In the genomic region with DNA sequence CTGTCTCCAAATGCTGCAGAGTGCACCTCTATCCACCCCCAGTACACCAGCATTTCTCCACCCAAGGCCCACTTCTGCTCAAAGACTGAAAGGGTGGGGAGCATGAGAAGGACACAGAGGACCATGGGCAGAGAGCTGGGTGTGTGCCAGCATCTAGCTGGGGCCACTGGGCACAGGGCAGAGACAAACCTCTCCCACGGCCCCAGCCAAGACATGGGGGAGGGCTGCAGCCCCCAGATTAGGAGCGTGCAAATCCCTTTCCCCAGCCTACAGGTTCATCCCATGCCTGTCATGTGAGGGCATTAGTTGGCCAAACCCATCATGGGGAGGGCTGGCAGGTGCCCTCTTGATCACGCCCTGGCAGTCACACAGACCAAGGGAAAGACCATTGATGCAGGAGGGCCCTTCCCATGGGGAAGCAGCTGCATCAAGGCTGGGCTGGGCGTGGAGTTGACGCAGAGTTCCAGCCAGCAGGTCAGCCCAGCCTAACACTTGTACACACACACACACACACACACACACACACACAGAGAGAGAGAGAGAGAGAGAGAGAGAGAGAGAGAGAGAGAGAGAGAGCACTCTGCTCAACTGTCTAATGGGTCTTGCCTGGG, we compare ENCODE assay signal across 20 mouse cellular contexts. TPM values are rescaled to one million over a fixed set of nuclear protein-coding genes. Genes with fewer than 3 reads are reported as not detected.
DNase-seq lines count a peak whose midpoint lies in the region; ATAC-seq and TF ChIP-seq lines count a peak whose summit lies in the region.
"Had no signal": no experiment of that assay in that cellular context is flagged by ENCODE, and none has a peak within 500 bp of the region (broad histone marks: within the 10 kb centered on the region; RNA-seq: fewer than 3 reads in every experiment).

No protein-coding gene starts in this region.

- H3K27ac ChIP-seq in forebrain, embryonic 14.5 days (ENCODE audit: low read depth, low read length) = no peak overlapping the region
- no peak overlapping the region for H3K27ac ChIP-seq in forebrain, embryonic 11.5 days (ENCODE audit: low read depth, low read length)
- no peak overlapping the region for H3K27ac ChIP-seq in hindbrain, embryonic 15.5 days (replicated peaks)
- no peak overlapping the region for H3K27ac ChIP-seq in hindbrain, embryonic 10.5 days
- no peak overlapping the region for H3K27ac ChIP-seq in neural tube, embryonic 12.5 days
- H3K27ac ChIP-seq in stomach, postnatal 0 days (replicated peaks) = 0 out of 2 replicates have a peak overlapping the region, but pooled peaks have one; percentile 24
- H3K27ac ChIP-seq: limb, embryonic 13.5 days; liver, embryonic 12.5 days had no signal

- TF ChIP-seq CTCF in stomach, postnatal 0 days (IDR thresholded peaks at IDR 0.05; ENCODE audit: low read depth) = no peak

- no peaks in the 10 kb centered on the region for H3K36me3 ChIP-seq in forebrain, embryonic 14.5 days (ENCODE audit: control insufficient read depth, insufficient read depth, low read length)
- no peaks in the 10 kb centered on the region for H3K36me3 ChIP-seq in forebrain, embryonic 11.5 days (ENCODE audit: control insufficient read depth, insufficient read depth, low read length)
- no peaks in the 10 kb centered on the region for H3K36me3 ChIP-seq in hindbrain, embryonic 15.5 days
- H3K36me3 ChIP-seq in hindbrain, embryonic 10.5 days = no peaks in the 10 kb centered on the region
- no peaks in the 10 kb centered on the region for H3K36me3 ChIP-seq in neural tube, embryonic 12.5 days
- H3K36me3 ChIP-seq in stomach, postnatal 0 days (ENCODE audit: control insufficient read depth, insufficient read depth, low read length) = no peaks in the 10 kb centered on the region
- H3K36me3 ChIP-seq: limb, embryonic 13.5 days; liver, embryonic 12.5 days had no signal

- no peak overlapping the region for H3K4me2 ChIP-seq in forebrain, embryonic 14.5 days (ENCODE audit: low read length)
- H3K4me2 ChIP-seq in forebrain, embryonic 11.5 days (ENCODE audit: low read depth, low read length, severe bottlenecking) = no peak overlapping the region
- no peak overlapping the region for H3K4me2 ChIP-seq in hindbrain, embryonic 15.5 days
- H3K4me2 ChIP-seq in neural tube, embryonic 12.5 days (replicated peaks) = 0 out of 2 replicates have a peak overlapping the region, but pooled peaks have one; percentile 9
- no peak overlapping the region for H3K4me2 ChIP-seq in stomach, postnatal 0 days (replicated peaks; ENCODE audit: low read depth)
- H3K4me2 ChIP-seq: heart, embryonic 11.5 days; limb, embryonic 13.5 days; liver, embryonic 12.5 days had no signal

- peaks cover 4% of the 10 kb centered on the region; the same call in 1 of the 2 replicates for H3K27me3 ChIP-seq in forebrain, embryonic 14.5 days (replicated peaks; ENCODE audit: control insufficient read depth, insufficient read depth, low read length)
- peaks cover 13% of the 10 kb centered on the region; the same call in 1 of the 2 replicates for H3K27me3 ChIP-seq in forebrain, embryonic 11.5 days (ENCODE audit: control insufficient read depth, insufficient read depth, low read length)
- peaks cover 11% of the 10 kb centered on the region for H3K27me3 ChIP-seq in hindbrain, embryonic 15.5 days
- peaks cover 51% of the 10 kb centered on the region for H3K27me3 ChIP-seq in hindbrain, embryonic 10.5 days (ENCODE audit: insufficient read depth, poor library complexity, severe bottlenecking)
- H3K27me3 ChIP-seq in neural tube, embryonic 12.5 days (replicated peaks) = peaks cover 24% of the 10 kb centered on the region
- H3K27me3 ChIP-seq in stomach, postnatal 0 days (ENCODE audit: control insufficient read depth, insufficient read depth, low read length) = peaks cover 3% of the 10 kb centered on the region; the same call in 1 of the 2 replicates

- H3K9me3 ChIP-seq in forebrain, embryonic 14.5 days (replicated peaks; ENCODE audit: control insufficient read depth, low read length) = no peaks in the 10 kb centered on the region
- H3K9me3 ChIP-seq in forebrain, embryonic 11.5 days (ENCODE audit: control insufficient read depth, low read length) = no peaks in the 10 kb centered on the region
- no peaks in the 10 kb centered on the region for H3K9me3 ChIP-seq in hindbrain, embryonic 15.5 days
- H3K9me3 ChIP-seq in hindbrain, embryonic 10.5 days = no peaks in the 10 kb centered on the region
- no peaks in the 10 kb centered on the region for H3K9me3 ChIP-seq in neural tube, embryonic 12.5 days
- H3K9me3 ChIP-seq in stomach, postnatal 0 days (ENCODE audit: control insufficient read depth, low read length) = no peaks in the 10 kb centered on the region
- H3K9me3 ChIP-seq: limb, embryonic 13.5 days; liver, embryonic 12.5 days had no signal

- 67% methylated on average over 5 of the region's 5 CpGs for WGBS in forebrain, embryonic 14.5 days
- 83% methylated on average over 5 of the region's 5 CpGs for WGBS in forebrain, embryonic 11.5 days
- 72% methylated on average over 5 of the region's 5 CpGs for WGBS in hindbrain, embryonic 15.5 days
- 75% methylated on average over 5 of the region's 5 CpGs for WGBS in hindbrain, embryonic 10.5 days
- WGBS in neural tube, embryonic 12.5 days = 79% methylated on average over 5 of the region's 5 CpGs
- WGBS in stomach, postnatal 0 days = 54% methylated on average over 5 of the region's 5 CpGs

- H3K9ac ChIP-seq in forebrain, embryonic 14.5 days (ENCODE audit: low read length) = no peak overlapping the region
- no peak overlapping the region for H3K9ac ChIP-seq in forebrain, embryonic 11.5 days (ENCODE audit: low read length)
- no peak overlapping the region for H3K9ac ChIP-seq in hindbrain, embryonic 15.5 days
- no peak overlapping the region for H3K9ac ChIP-seq in neural tube, embryonic 12.5 days
- H3K9ac ChIP-seq in stomach, postnatal 0 days (ENCODE audit: low read length) = no peak overlapping the region
- H3K9ac ChIP-seq: limb, embryonic 13.5 days; liver, embryonic 12.5 days had no signal

- H3K4me3 ChIP-seq in forebrain, embryonic 14.5 days (ENCODE audit: low read depth, low read length) = no peak overlapping the region
- no peak overlapping the region for H3K4me3 ChIP-seq in forebrain, embryonic 11.5 days (ENCODE audit: low read depth, low read length)
- no peak overlapping the region for H3K4me3 ChIP-seq in hindbrain, embryonic 15.5 days
- no peak overlapping the region for H3K4me3 ChIP-seq in hindbrain, embryonic 10.5 days
- H3K4me3 ChIP-seq in neural tube, embryonic 12.5 days = no peak overlapping the region
- no peak overlapping the region for H3K4me3 ChIP-seq in stomach, postnatal 0 days (ENCODE audit: low read depth, low read length)
- H3K4me3 ChIP-seq: limb, embryonic 13.5 days; liver, embryonic 12.5 days had no signal

- ATAC-seq in forebrain, embryonic 14.5 days = 0 out of 2 replicates have a peak, but pooled peaks have one; percentile 8
- no peak for ATAC-seq in forebrain, embryonic 11.5 days (replicated peaks; ENCODE audit: low FRiP score)
- ATAC-seq in hindbrain, embryonic 15.5 days (ENCODE audit: low FRiP score, low read depth) = peak; percentile 40
- no peak for ATAC-seq in neural tube, embryonic 12.5 days (ENCODE audit: low FRiP score, low read depth)
- peak; percentile 46; the same call in 1 of the 2 replicates for ATAC-seq in stomach, postnatal 0 days (ENCODE audit: low FRiP score, low TSS enrichment)
- ATAC-seq: intestine, postnatal 0 days; liver, embryonic 12.5 days had no signal

- no peak for DNase-seq in forebrain, embryonic 14.5 days (ENCODE audit: low spot score)
- DNase-seq in forebrain, embryonic 11.5 days (ENCODE audit: low spot score) = no peak
- DNase-seq in hindbrain, embryonic 10.5 days (ENCODE audit: low spot score) = no peak
- no peak for DNase-seq in neural tube, embryonic 10.5 days (ENCODE audit: extremely low spot score, low spot score)
- DNase-seq in stomach, postnatal 0 days (ENCODE audit: low spot score) = peak; percentile 51
- no peak for DNase-seq in right cerebral cortex, adult 2 months (ENCODE audit: low spot score in 2 of 2)
- DNase-seq: adrenal gland, postnatal 25 days; cerebellum, adult 9-10 months; gastrocnemius, postnatal 10 days; kidney, postnatal 36 days; layer of hippocampus, postnatal 36 days; lung, adult 2 months; lung, postnatal 36 days; thymus, postnatal 25 days had no signal

- 0 out of 2 replicates have a peak, but pooled peaks cover 5% of the 10 kb centered on the region for H3K4me1 ChIP-seq in forebrain, embryonic 14.5 days (ENCODE audit: control insufficient read depth, insufficient read depth, low read length)
- H3K4me1 ChIP-seq in forebrain, embryonic 11.5 days (replicated peaks; ENCODE audit: control insufficient read depth, insufficient read depth, low read length) = peaks cover 6% of the 10 kb centered on the region; the same call in 1 of the 2 replicates
- peaks cover 23% of the 10 kb centered on the region for H3K4me1 ChIP-seq in hindbrain, embryonic 15.5 days (replicated peaks)
- H3K4me1 ChIP-seq in hindbrain, embryonic 10.5 days (replicated peaks) = peaks cover 42% of the 10 kb centered on the region
- peaks cover 11% of the 10 kb centered on the region for H3K4me1 ChIP-seq in neural tube, embryonic 12.5 days
- H3K4me1 ChIP-seq in stomach, postnatal 0 days (replicated peaks; ENCODE audit: control insufficient read depth, insufficient read depth) = peaks cover 13% of the 10 kb centered on the region

- TF ChIP-seq EP300 in stomach, postnatal 0 days (optimal IDR thresholded peaks at IDR 0.05) = no peak

RNA-seq across cellular contexts. Expression of gene Kcnq4, which starts 14.3 kb away (rescaled TPM):
- 5.0 and 6.5 TPM in 2 replicates for polyA plus RNA-seq in forebrain, embryonic 14.5 days (2014; fragmentation: Nextera tagmentation; extraction: Ambion mirVana)
- 2.6 and 3.0 TPM in 2 replicates for polyA plus RNA-seq in forebrain, embryonic 11.5 days (2014; fragmentation: Nextera tagmentation; extraction: Ambion mirVana)
- polyA plus RNA-seq in hindbrain, embryonic 15.5 days (2015; fragmentation: Nextera tagmentation; extraction: Ambion mirVana) = 6.6 and 7.0 TPM in 2 replicates
- polyA plus RNA-seq in hindbrain, embryonic 10.5 days (2016; fragmentation: Nextera tagmentation; extraction: Ambion mirVana) = 3.9 and 4.6 TPM in 2 replicates
- 4.2 and 5.0 TPM in 2 replicates for polyA plus RNA-seq in neural tube, embryonic 12.5 days (2016; fragmentation: Nextera tagmentation; extraction: Ambion mirVana)
- 2.2 and 2.7 TPM in 2 replicates for polyA plus RNA-seq in stomach, postnatal 0 days (2015; fragmentation: Nextera tagmentation; extraction: Ambion mirVana)

Comparison
In these comparisons a context has a peak if more than half of its experiments do, and no peak if none do; other contexts are left out.
1. ATAC-seq: peak in forebrain, embryonic 14.5 days (single experiment), hindbrain, embryonic 15.5 days (single experiment) and stomach, postnatal 0 days (single experiment); none in forebrain, embryonic 11.5 days (single experiment) and neural tube, embryonic 12.5 days (single experiment).